Mouse (Mus musculus) MEL (cell line): ENCODE data around the gene AU040320. TPM values are rescaled to one million over a fixed set of nuclear protein-coding genes. Genes with fewer than 3 reads are reported as not detected.

ENCODE experiments used
- DNase-seq: peaks from one replicate; pipeline ENCODE4 v3.0.0; 2011; ENCODE audit warnings: low read depth, low spot score
- H3K27ac ChIP-seq: 2 replicates; pipeline ENCODE4 v1.5.1; 2012; ENCODE audit warnings: low read depth, mild to moderate bottlenecking, control low read depth, low read length, moderate library complexity; ENCODE audit not compliant: control insufficient read depth
- H3K27me3 ChIP-seq, 2 experiments: fragments of 150-350 bp in 1 of 2; sonication (generic) in 1 of 2; 2 replicates each; pipeline ENCODE4 v1.6.1; 2012; ENCODE audit warnings: low read length in 2 of 2, mild to moderate bottlenecking in 2 of 2, improper control_type of control experiment in 1 of 2, moderate library complexity in 1 of 2; ENCODE audit not compliant: insufficient read depth in 2 of 2, control insufficient read depth in 1 of 2
- H3K36me3 ChIP-seq, 2 experiments: 2 replicates each; pipeline ENCODE4 v1.6.1; 2012 to 2014; ENCODE audit warnings: low read length in 2 of 2, improper control_type of control experiment in 1 of 2, inconsistent platforms in 1 of 2, mild to moderate bottlenecking in 1 of 2; ENCODE audit not compliant: insufficient read depth in 2 of 2, control insufficient read depth in 1 of 2
- H3K4me1 ChIP-seq, 2 experiments: fragments of 150-350 bp in 1 of 2; sonication (generic) in 1 of 2; 2 replicates each; pipeline ENCODE4 v1.6.1; 2012; ENCODE audit warnings: low read length in 2 of 2, improper control_type of control experiment in 1 of 2, mild to moderate bottlenecking in 1 of 2; ENCODE audit not compliant: insufficient read depth in 2 of 2, control insufficient read depth in 1 of 2
- H3K4me3 ChIP-seq, 2 experiments: fragments of 150-350 bp in 1 of 2; sonication (generic) in 1 of 2; 2 replicates each; pipeline ENCODE4 v1.5.1; 2012; ENCODE audit warnings: low read depth in 2 of 2, low read length in 2 of 2, mild to moderate bottlenecking in 2 of 2, moderate library complexity in 2 of 2, control low read depth in 1 of 2, improper control_type of control experiment in 1 of 2; ENCODE audit not compliant: control insufficient read depth in 1 of 2, insufficient read depth in 1 of 2
- H3K79me2 ChIP-seq: 2 replicates; pipeline ENCODE4 v1.6.1; 2012; ENCODE audit warnings: mild to moderate bottlenecking, low read length, moderate library complexity; ENCODE audit not compliant: control insufficient read depth, poor library complexity, insufficient read depth
- H3K9ac ChIP-seq: 2 replicates; pipeline ENCODE4 v1.6.1; 2012; ENCODE audit warnings: low read depth, mild to moderate bottlenecking, control low read depth, low read length, moderate library complexity; ENCODE audit not compliant: control insufficient read depth, poor library complexity, severe bottlenecking
- H3K9me3 ChIP-seq: fragments of 150-350 bp; sonication (generic); replicated peaks from 2 replicates; pipeline ENCODE4 v1.6.1; 2012; ENCODE audit warnings: mild to moderate bottlenecking, low read length, improper control_type of control experiment, moderate library complexity; ENCODE audit not compliant: insufficient read depth
- CHD1 ChIP-seq: IDR thresholded peaks from 2 replicates; pipeline ENCODE4 v1.6.1; 2012; ENCODE audit warnings: low read depth, mild to moderate bottlenecking, inconsistent platforms, low read length, improper control_type of control experiment
- ETS1 ChIP-seq: IDR thresholded peaks from 2 replicates; pipeline ENCODE4 v1.6.1; 2012; ENCODE audit warnings: low read depth, mild to moderate bottlenecking, inconsistent platforms, low read length, improper control_type of control experiment, moderate library complexity
- GATA1 ChIP-seq: IDR thresholded peaks from 2 replicates; pipeline ENCODE4 v1.6.1; 2011; ENCODE audit warnings: low read depth, low read length, improper control_type of control experiment
- HCFC1 ChIP-seq: IDR thresholded peaks from 2 replicates; pipeline ENCODE4 v1.6.1; 2012; ENCODE audit warnings: low read depth, mild to moderate bottlenecking, inconsistent platforms, low read length, improper control_type of control experiment, moderate library complexity
- KAT2A ChIP-seq: conservative IDR thresholded peaks from 2 replicates; pipeline ENCODE4 v1.6.1; 2012; ENCODE audit warnings: low read depth, low read length, improper control_type of control experiment, inconsistent platforms
- MAFK ChIP-seq: IDR thresholded peaks from 2 replicates; pipeline ENCODE4 v1.6.1; 2011; ENCODE audit warnings: low read depth, mild to moderate bottlenecking, low read length, improper control_type of control experiment, borderline replicate concordance
- MEF2A ChIP-seq: IDR thresholded peaks from 2 replicates; pipeline ENCODE4 v1.6.1; 2014; ENCODE audit warnings: low read depth, mild to moderate bottlenecking, inconsistent platforms, low read length, improper control_type of control experiment; ENCODE audit not compliant: poor library complexity, insufficient replicate concordance, severe bottlenecking; ENCODE audit errors: extremely low read depth
- MXI1 ChIP-seq: IDR thresholded peaks from 2 replicates; pipeline ENCODE4 v1.6.1; 2011; ENCODE audit warnings: mild to moderate bottlenecking, low read depth, low read length, improper control_type of control experiment
- NELFE ChIP-seq: IDR thresholded peaks from 2 replicates; pipeline ENCODE4 v1.6.1; 2011; ENCODE audit warnings: low read depth, low read length, improper control_type of control experiment
- POLR2AphosphoS2 ChIP-seq: IDR thresholded peaks from 2 replicates; pipeline ENCODE4 v1.6.1; 2011; ENCODE audit warnings: low read length, improper control_type of control experiment
- RCOR1 ChIP-seq: IDR thresholded peaks from 2 replicates; pipeline ENCODE4 v1.6.1; 2012; ENCODE audit warnings: low read depth, mild to moderate bottlenecking, inconsistent platforms, low read length, improper control_type of control experiment
- USF1 ChIP-seq: IDR thresholded peaks from 2 replicates; pipeline ENCODE4 v1.6.1; 2014; ENCODE audit warnings: low read depth, mild to moderate bottlenecking, inconsistent platforms, low read length, improper control_type of control experiment, moderate library complexity
- ZKSCAN1 ChIP-seq: IDR thresholded peaks from 2 replicates; pipeline ENCODE4 v1.6.1; 2012; ENCODE audit warnings: low read depth, mild to moderate bottlenecking, inconsistent platforms, low read length, improper control_type of control experiment, moderate library complexity
- ZNF384 ChIP-seq: IDR thresholded peaks from 2 replicates; pipeline ENCODE4 v1.6.1; 2012; ENCODE audit warnings: low read depth, mild to moderate bottlenecking, inconsistent platforms, low read length, improper control_type of control experiment
- polyA plus RNA-seq, 2 experiments: library from polyadenylated mRNA; stranded (reverse) in 1 of 2; unstranded in 1 of 2; fragments of >175 nt in 1 of 2; fragments of >200 nt in 1 of 2; gene quantifications; 2 replicates each; pipeline versions ENCODE4 v1.2.1 to v1.2.4; 2012; ENCODE audit warnings: low replicate concordance in 2 of 2, low read depth in 1 of 2; ENCODE audit not compliant: insufficient read length in 2 of 2, insufficient read depth in 1 of 2, missing spikeins in 1 of 2
- total RNA-seq: library from RNA; depleted of rRNA; stranded (reverse); fragments of 300-350 nt; gene quantifications from 2 replicates; pipeline ENCODE4 v1.2.3, GENCODE M21; 2012

Gene AU040320
- total and polyA plus RNA-seq, 3 experiments = 10.2 to 17.1 TPM; not detected in 1

DNA sequence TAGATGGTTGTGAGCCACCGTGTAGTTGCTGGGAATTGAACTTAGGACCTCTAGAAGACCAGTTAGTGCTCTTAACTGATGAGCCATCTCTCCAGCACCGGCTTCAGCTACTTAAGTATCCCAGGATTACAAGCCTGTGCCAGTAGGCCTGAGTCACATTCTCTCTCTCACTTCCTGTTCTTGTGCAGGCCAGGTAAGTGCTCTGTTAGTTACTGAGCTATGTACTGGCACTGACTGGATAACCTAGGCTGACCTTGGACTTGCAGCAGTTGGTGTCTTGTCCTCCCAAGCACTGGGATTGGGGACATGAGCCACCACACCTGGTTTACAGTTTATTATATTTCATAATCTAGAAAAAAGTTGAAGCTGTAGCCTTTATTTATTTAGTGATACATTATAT, 10.1 kb downstream of the AU040320 start:
- DNase-seq = no peak
- Histone ChIP-seq H3K36me3 (peaks cover 0 to 2% of the 10 kb centered on the region in 2 experiments; a peak in 1 of 4 replicates), H3K27me3 (no peaks in the 10 kb centered on the region), H3K9me3 (no peaks in the 10 kb centered on the region), H3K4me3 (no peak overlapping the region), H3K9ac (no peak overlapping the region), H3K79me2 (no peaks in the 10 kb centered on the region), H3K27ac (no peak overlapping the region), H3K4me1 (no peaks in the 10 kb centered on the region)
- no peak for TF ChIP-seq KAT2A
- TF ChIP-seq HCFC1 = no peak
- no peak for TF ChIP-seq ZKSCAN1
- no peak for TF ChIP-seq ZNF384
- no peak for TF ChIP-seq NELFE
- TF ChIP-seq MAFK = no peak
- TF ChIP-seq USF1 = no peak
- TF ChIP-seq RCOR1 = no peak

GRCm38 (mm10) chr4:126769800-126770563, 16.6 kb downstream of the AU040320 start:
- H3K36me3 ChIP-seq = peaks cover 0 to 24% of the 10 kb centered on the region in 2 experiments; a peak in 2 of 4 replicates
- DNase-seq = peak; percentile 54
- H3K4me1 ChIP-seq = peaks cover 9 to 19% of the 10 kb centered on the region in 2 experiments
- H3K9ac ChIP-seq = no peak overlapping the region
- TF ChIP-seq CHD1 (no peak), GATA1 (0 out of 2 replicates have a peak, but pooled peaks have one; percentile 9), MEF2A (no peak), USF1 (peak; percentile 68), NELFE (no peak), ETS1 (no peak), MXI1 (peak; percentile 60), POLR2AphosphoS2 (no peak)
- H3K9me3 ChIP-seq = no peaks in the 10 kb centered on the region
- no peak overlapping the region for H3K27ac ChIP-seq
- H3K27me3 ChIP-seq = no peaks in the 10 kb centered on the region
- H3K79me2 ChIP-seq = no peaks in the 10 kb centered on the region
- no peak overlapping the region for H3K4me3 ChIP-seq
